Mouse (Mus musculus) E14TG2a.4 (cell line): Measurements from ENCODE around the gene Pcif1.

Experiments used
- CTCF ChIP-seq: conservative IDR thresholded peaks from 2 replicates; pipeline ENCODE4 v1.5.1; 2014; ENCODE audit warnings: low read length
- NANOG ChIP-seq: IDR thresholded peaks from 2 replicates; pipeline ENCODE4 v1.6.1; 2014; ENCODE audit warnings: borderline replicate concordance, low read length, mixed read lengths
- POU5F1 ChIP-seq: IDR thresholded peaks from 2 replicates; pipeline ENCODE4 v1.6.1; 2014; ENCODE audit warnings: low read length, borderline replicate concordance

DNA sequence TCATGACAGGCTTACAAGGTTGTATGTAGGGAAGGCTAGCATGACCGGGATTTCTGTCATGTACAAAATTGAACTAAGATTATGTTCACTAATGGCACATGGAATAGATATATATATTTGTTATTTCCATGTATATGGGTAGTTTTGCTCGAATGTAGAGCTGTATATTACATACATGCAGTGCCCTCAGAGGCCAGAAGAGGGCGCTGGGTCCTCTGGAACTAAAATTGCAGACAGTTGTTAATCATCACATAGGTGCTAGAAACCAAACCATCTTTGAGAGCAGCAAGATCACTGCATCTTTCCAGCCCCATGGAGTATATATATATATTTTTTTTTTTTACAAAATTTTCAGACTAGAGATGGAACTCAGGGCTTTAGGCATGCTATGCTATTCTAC is 33.3 kb upstream of the Pcif1 start:
- peak; percentile 90 for TF ChIP-seq CTCF
- TF ChIP-seq NANOG: no peak
- TF ChIP-seq POU5F1: no peak
